8 mouse cellular contexts compared by ENCODE assay signal in genomic region chr11:76945386-76946202, GRCm38 (mm10). TPM values are rescaled to one million over a fixed set of nuclear protein-coding genes. Genes with fewer than 3 reads are reported as not detected.
DNase-seq lines count a peak whose midpoint lies in the region; ATAC-seq and TF ChIP-seq lines count a peak whose summit lies in the region.

No protein-coding gene starts in this region.

- H3K4me3 ChIP-seq in E14TG2a.4 (replicated peaks; ENCODE audit: low read length): peak overlapping the region; percentile 85
- peak overlapping the region; percentile 80 for H3K4me3 ChIP-seq in forebrain, embryonic 13.5 days
- peak overlapping the region; percentile 73 for H3K4me3 ChIP-seq in neural tube, embryonic 15.5 days (replicated peaks)

- intact Hi-C loops in heart, postnatal 14 days (cut with DNase I): loop anchor here (5.0 kb wide), 1 partner anchor 138 kb away; no protein-coding TSS in a partner anchor

- peak; percentile 85 for DNase-seq in c-Kit-positive CD71-positive TER-119-positive erythroid progenitor cells, embryonic 14.5 days (ENCODE audit: low spot score)
- peak; percentile 95 to 97 for DNase-seq in heart, postnatal 14 days
- DNase-seq in layer of hippocampus, adult 11-12 months (ENCODE audit: low spot score): peak; percentile 92
- peak; percentile 93 for DNase-seq in lung, adult 18-20 months
- peak; percentile 92 for DNase-seq in testis, postnatal 14 days (ENCODE audit: low spot score)

- H3K27ac ChIP-seq in forebrain, embryonic 13.5 days: peak overlapping the region; percentile 58
- H3K27ac ChIP-seq in neural tube, embryonic 15.5 days (replicated peaks): peak overlapping the region; percentile 86

- H3K4me2 ChIP-seq in forebrain, embryonic 13.5 days: peak overlapping the region; percentile 85
- H3K4me2 ChIP-seq in neural tube, embryonic 15.5 days: peak overlapping the region; percentile 82

- peak; percentile 92 for ATAC-seq in forebrain, embryonic 13.5 days
- peak; percentile 94 for ATAC-seq in neural tube, embryonic 15.5 days (ENCODE audit: low FRiP score)

- TF ChIP-seq CTCF in E14TG2a.4 (conservative IDR thresholded peaks at IDR 0.05; ENCODE audit: low read length): no peak

- H3K27me3 ChIP-seq in E14TG2a.4 (ENCODE audit: insufficient read depth, low read length): no peaks in the 10 kb centered on the region
- H3K27me3 ChIP-seq in forebrain, embryonic 13.5 days: 0 out of 2 replicates have a peak, but pooled peaks cover 3% of the 10 kb centered on the region
- H3K27me3 ChIP-seq in neural tube, embryonic 15.5 days (replicated peaks): no peaks in the 10 kb centered on the region

- peaks cover 24% of the 10 kb centered on the region for H3K36me3 ChIP-seq in E14TG2a.4 (ENCODE audit: insufficient read depth, low read length)
- H3K36me3 ChIP-seq in forebrain, embryonic 13.5 days (ENCODE audit: poor library complexity, severe bottlenecking): peaks cover 4% of the 10 kb centered on the region; the same call in 1 of the 2 replicates
- 0 out of 2 replicates have a peak, but pooled peaks cover 8% of the 10 kb centered on the region for H3K36me3 ChIP-seq in neural tube, embryonic 15.5 days

- H3K9me3 ChIP-seq in E14TG2a.4 (ENCODE audit: low read length): no peaks in the 10 kb centered on the region
- H3K9me3 ChIP-seq in forebrain, embryonic 13.5 days (replicated peaks): no peaks in the 10 kb centered on the region
- H3K9me3 ChIP-seq in neural tube, embryonic 15.5 days (replicated peaks): no peaks in the 10 kb centered on the region

- H3K9ac ChIP-seq in forebrain, embryonic 13.5 days: peak overlapping the region; percentile 80
- peak overlapping the region; percentile 87 for H3K9ac ChIP-seq in neural tube, embryonic 15.5 days (replicated peaks)

- WGBS in forebrain, embryonic 13.5 days: under 1% methylated on average over 54 of the region's 58 CpGs
- 0% methylated on average over 58 of the region's 58 CpGs for WGBS in neural tube, embryonic 15.5 days

- H3K4me1 ChIP-seq in E14TG2a.4 (replicated peaks; ENCODE audit: low read depth, low read length): peaks cover 22% of the 10 kb centered on the region
- H3K4me1 ChIP-seq in forebrain, embryonic 13.5 days: peaks cover 15% of the 10 kb centered on the region
- peaks cover 21% of the 10 kb centered on the region for H3K4me1 ChIP-seq in neural tube, embryonic 15.5 days

RNA-seq across cellular contexts. Expression of gene Blmh, which starts 21.0 kb away (rescaled TPM):
- polyA plus RNA-seq in forebrain, embryonic 13.5 days (2015; fragmentation: Nextera tagmentation; extraction: Ambion mirVana): 151 and 152 TPM in 2 replicates
- total RNA-seq in heart, postnatal 14 days (2021): 10 to 100 TPM; 46.0 to 47.1 TPM
- 133 and 138 TPM in 2 replicates for polyA plus RNA-seq in neural tube, embryonic 15.5 days (2015; fragmentation: Nextera tagmentation; extraction: Ambion mirVana)

RNA-seq across cellular contexts. Expression of gene Tmigd1, which starts 43.6 kb away (rescaled TPM):
- 0.12 TPM in 1 of 2 replicates, not detected in the other for polyA plus RNA-seq in forebrain, embryonic 13.5 days (2015; fragmentation: Nextera tagmentation; extraction: Ambion mirVana)
- under 1 TPM; 0.80 to 0.84 TPM for total RNA-seq in heart, postnatal 14 days (2021)
- 0.18 TPM in 1 of 2 replicates, not detected in the other for polyA plus RNA-seq in neural tube, embryonic 15.5 days (2015; fragmentation: Nextera tagmentation; extraction: Ambion mirVana)

RNA-seq across cellular contexts. Expression of gene Slc6a4, which starts 52.8 kb away (rescaled TPM):
- 0.14 and 0.44 TPM in 2 replicates for polyA plus RNA-seq in forebrain, embryonic 13.5 days (2015; fragmentation: Nextera tagmentation; extraction: Ambion mirVana)
- total RNA-seq in heart, postnatal 14 days (2021): 1 to 10 TPM; 1.2 to 1.4 TPM
- 1.6 and 3.0 TPM in 2 replicates for polyA plus RNA-seq in neural tube, embryonic 15.5 days (2015; fragmentation: Nextera tagmentation; extraction: Ambion mirVana)

Comparison
In these comparisons a context has a peak if more than half of its experiments do, and no peak if none do; other contexts are left out.
1. Peak in every context shown above with its lines: DNase-seq, ATAC-seq, H3K4me3 ChIP-seq and H3K27ac ChIP-seq.